Mouse (Mus musculus) liver, adult 2 months (tissue): ENCODE data around the gene Rpl18.

Experiments
- CTCF ChIP-seq: fragments of 200-500 bp; IDR thresholded peaks from 2 replicates; pipeline ENCODE4 v1.5.1; 2011; ENCODE audit warnings: low read depth, low read length, control low read depth
- POLR2A ChIP-seq: fragments of 200-500 bp; IDR thresholded peaks from 2 replicates; pipeline ENCODE4 v1.6.1; 2011; ENCODE audit warnings: low read length, control low read depth; ENCODE audit not compliant: insufficient read depth; ENCODE audit errors: extremely low read depth

- no peak for TF ChIP-seq POLR2A
- TF ChIP-seq CTCF = no peak
Measured at GRCm38 (mm10) chr7:45686841-45687240, 28.4 kb upstream of the Rpl18 start.
